29 mouse cellular contexts compared by ENCODE assay signal in the genomic region with DNA sequence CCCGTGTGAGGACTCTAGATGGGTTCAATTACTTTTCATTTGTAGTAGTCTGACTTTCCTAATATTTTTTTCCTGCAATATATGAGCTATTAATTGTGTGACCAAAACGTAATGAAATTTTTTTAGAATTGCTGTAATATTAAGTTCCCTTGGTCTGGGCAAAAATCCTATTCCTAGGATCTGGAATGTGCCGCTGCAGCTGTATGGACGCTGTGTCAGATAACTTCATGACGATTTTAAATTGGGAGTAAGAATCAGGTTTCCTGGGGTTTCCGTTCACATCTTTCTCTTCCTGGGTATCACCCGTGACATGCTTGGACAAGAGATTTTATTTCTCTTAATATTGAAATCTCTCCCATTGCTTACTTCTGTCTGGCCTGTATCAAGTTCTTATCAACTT. TPM values are rescaled to one million over a fixed set of nuclear protein-coding genes. Genes with fewer than 3 reads are reported as not detected.
"Had no signal": no experiment of that assay in that cellular context is flagged by ENCODE, and none has a peak within 500 bp of the region (broad histone marks: within the 10 kb centered on the region; RNA-seq: fewer than 3 reads in every experiment).

No protein-coding gene starts in this region.

- DNase-seq: kidney, adult 11 months; kidney, adult 8-10 months; kidney, postnatal 10 days; kidney, postnatal 36 days; layer of hippocampus, postnatal 36 days; liver; lung, adult 18-20 months; lung, postnatal 10 days; lung, postnatal 36 days; retina, postnatal 1 day; thymus, postnatal 25 days had no signal

- H3K4me1 ChIP-seq: intestine, embryonic 15.5 days; liver, embryonic 12.5 days; liver, embryonic 15.5 days; lung, embryonic 15.5 days; megakaryocyte, embryonic 14.5 days; neural tube, embryonic 12.5 days; stomach, embryonic 15.5 days had no signal

- H3K9me3 ChIP-seq: intestine, embryonic 15.5 days; liver, embryonic 12.5 days; liver, embryonic 15.5 days; lung, embryonic 15.5 days; megakaryocyte, embryonic 14.5 days; midbrain, embryonic 10.5 days; midbrain, embryonic 13.5 days; neural tube, embryonic 12.5 days; stomach, embryonic 15.5 days had no signal

- H3K4me2 ChIP-seq: intestine, embryonic 15.5 days; liver, embryonic 12.5 days; liver, embryonic 15.5 days; lung, embryonic 15.5 days; midbrain, embryonic 13.5 days; neural tube, embryonic 12.5 days; stomach, embryonic 15.5 days had no signal

- H3K9ac ChIP-seq: intestine, embryonic 15.5 days; liver, embryonic 12.5 days; liver, embryonic 15.5 days; lung, embryonic 15.5 days; midbrain, embryonic 13.5 days; neural tube, embryonic 12.5 days; stomach, embryonic 15.5 days had no signal

- H3K4me3 ChIP-seq: intestine, embryonic 15.5 days; liver, embryonic 12.5 days; liver, embryonic 15.5 days; lung, embryonic 15.5 days; megakaryocyte, embryonic 14.5 days; midbrain, embryonic 10.5 days; midbrain, embryonic 13.5 days; neural tube, embryonic 12.5 days; stomach, embryonic 15.5 days had no signal

- H3K27ac ChIP-seq: intestine, embryonic 15.5 days; liver, embryonic 12.5 days; liver, embryonic 15.5 days; lung, embryonic 15.5 days; midbrain, embryonic 10.5 days; midbrain, embryonic 13.5 days; neural tube, embryonic 12.5 days; stomach, embryonic 15.5 days had no signal

- H3K27me3 ChIP-seq: intestine, embryonic 15.5 days; liver, embryonic 12.5 days; liver, embryonic 15.5 days; lung, embryonic 15.5 days; megakaryocyte, embryonic 14.5 days; midbrain, embryonic 13.5 days; neural tube, embryonic 12.5 days; stomach, embryonic 15.5 days had no signal

- ATAC-seq: liver, embryonic 12.5 days; midbrain, embryonic 13.5 days had no signal

- H3K36me3 ChIP-seq: intestine, embryonic 15.5 days; liver, embryonic 12.5 days; liver, embryonic 15.5 days; lung, embryonic 15.5 days; stomach, embryonic 15.5 days had no signal

RNA-seq across cellular contexts. Expression of a gene that starts 23.2 kb away (rescaled TPM):
- total RNA-seq: layer of hippocampus, adult 8-10 months; layer of hippocampus, postnatal 10 days; layer of hippocampus, postnatal 36 days; left cerebral cortex, adult 8-10 months; left cerebral cortex, postnatal 14 days; midbrain, postnatal 0 days; neutrophil, adult 5-6 weeks had no signal
- polyA plus RNA-seq: intestine, embryonic 15.5 days; liver, embryonic 12.5 days; liver, embryonic 15.5 days; lung, embryonic 15.5 days; midbrain, embryonic 10.5 days; midbrain, embryonic 13.5 days; midbrain, postnatal 0 days; neural tube, embryonic 12.5 days; small intestine, adult 2 months; spleen, adult 2 months; stomach, embryonic 15.5 days; thymus, postnatal 0 days had no signal
